Mouse (Mus musculus): ENCODE data around the gene Dyrk3.

GRCm38 (mm10) chr1:131092846-131093245 lies 45.3 kb downstream of the Dyrk3 start:
- no peak for TF ChIP-seq POLR2A (IDR thresholded peaks at IDR 0.05; ENCODE audit: low read depth, low read length)
- no peak for TF ChIP-seq CTCF (conservative IDR thresholded peaks at IDR 0.05; ENCODE audit: insufficient read depth, insufficient read length, low read depth, low read length)
